Mouse (Mus musculus) kidney, embryonic 14.5 days (tissue): ENCODE measurements at regions not wholly inside any gene's neighbourhood (a gene's known extent, or its start where the extent isn't known, plus 50 kb on each side); places are given as distances from the start of the nearest gene placed in this dataset.

ENCODE experiments used
- ATAC-seq: fragments of 200-750 bp; cut with Nextera tagmentation; 2 replicates; pipeline ENCODE4 v1.8.0; 2017; ENCODE audit warnings: moderate number of reproducible peaks, mild to moderate bottlenecking, moderate TSS enrichment, moderate library complexity; ENCODE audit not compliant: low FRiP score, low TSS enrichment
- H3K27ac ChIP-seq: fragments of 300-500 bp; sonication (generic); 2 replicates; pipeline ENCODE4 v1.5.1; 2014; ENCODE audit warnings: low read depth, mild to moderate bottlenecking, low read length, moderate library complexity, mixed read lengths
- H3K27me3 ChIP-seq: fragments of 300-500 bp; sonication (generic); 2 replicates; pipeline ENCODE4 v1.6.1; 2014; ENCODE audit warnings: mild to moderate bottlenecking, low read length; ENCODE audit not compliant: control insufficient read depth, insufficient read depth
- H3K36me3 ChIP-seq: fragments of 300-500 bp; sonication (generic); 2 replicates; pipeline ENCODE4 v1.6.1; 2014; ENCODE audit warnings: low read length, mixed read lengths; ENCODE audit not compliant: control insufficient read depth, insufficient read depth
- H3K4me1 ChIP-seq: fragments of 300-500 bp; sonication (generic); 2 replicates; pipeline ENCODE4 v1.6.1; 2014; ENCODE audit warnings: low read length, mixed read lengths; ENCODE audit not compliant: control insufficient read depth, insufficient read depth
- H3K4me2 ChIP-seq: fragments of 300-500 bp; sonication (generic); replicated peaks from 2 replicates; pipeline ENCODE4 v1.6.1; 2014; ENCODE audit warnings: low read depth, mild to moderate bottlenecking, low read length
- H3K4me3 ChIP-seq: fragments of 300-500 bp; sonication (generic); 2 replicates; pipeline ENCODE4 v1.5.1; 2014; ENCODE audit warnings: mild to moderate bottlenecking, low read length
- H3K9ac ChIP-seq: fragments of 300-500 bp; sonication (generic); 2 replicates; pipeline ENCODE4 v1.6.1; 2014; ENCODE audit warnings: low read depth, mild to moderate bottlenecking, low read length, moderate library complexity
- H3K9me3 ChIP-seq: fragments of 300-500 bp; sonication (generic); 2 replicates; pipeline ENCODE4 v1.6.1; 2016; ENCODE audit warnings: low read length; ENCODE audit not compliant: control insufficient read depth
- WGBS: fragments of 180-500 bp; shearing (Covaris S2); extraction: QIAGEN DNeasy Blood & Tissue Kit; methylation state at CpG from one replicate; pipeline ENCODE4 v1.1.7; 2014; 5-methylcytosine and 5-hydroxymethylcytosine counted together

DNA sequence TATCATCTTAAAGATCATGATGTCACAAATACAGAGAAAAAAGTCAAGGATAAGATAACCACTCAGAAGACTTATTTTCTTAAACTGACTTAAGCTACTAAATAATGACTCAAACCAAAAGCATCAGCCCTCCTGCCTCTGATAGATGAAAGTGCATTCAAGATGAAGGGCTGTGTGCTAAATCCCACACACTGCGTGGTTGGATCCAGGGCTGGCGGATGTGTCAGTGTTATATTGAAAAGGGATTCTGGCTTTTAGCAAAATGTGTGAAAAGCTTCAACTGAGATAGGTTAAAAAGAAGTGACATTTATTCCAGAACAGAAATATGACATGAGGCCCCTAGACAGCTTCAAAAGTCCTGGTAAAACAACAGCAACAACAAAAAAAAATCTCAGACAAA is 245.7 kb upstream of the Sphkap start:
- Histone ChIP-seq H3K36me3 (no peaks in the 10 kb centered on the region), H3K4me2 (no peak overlapping the region), H3K4me3 (no peak overlapping the region), H3K9me3 (no peaks in the 10 kb centered on the region), H3K4me1 (no peaks in the 10 kb centered on the region), H3K27ac (no peak overlapping the region), H3K27me3 (no peaks in the 10 kb centered on the region), H3K9ac (no peak overlapping the region)
- WGBS = 94% methylated on average over 2 of the region's 2 CpGs
- ATAC-seq = no peak

DNA sequence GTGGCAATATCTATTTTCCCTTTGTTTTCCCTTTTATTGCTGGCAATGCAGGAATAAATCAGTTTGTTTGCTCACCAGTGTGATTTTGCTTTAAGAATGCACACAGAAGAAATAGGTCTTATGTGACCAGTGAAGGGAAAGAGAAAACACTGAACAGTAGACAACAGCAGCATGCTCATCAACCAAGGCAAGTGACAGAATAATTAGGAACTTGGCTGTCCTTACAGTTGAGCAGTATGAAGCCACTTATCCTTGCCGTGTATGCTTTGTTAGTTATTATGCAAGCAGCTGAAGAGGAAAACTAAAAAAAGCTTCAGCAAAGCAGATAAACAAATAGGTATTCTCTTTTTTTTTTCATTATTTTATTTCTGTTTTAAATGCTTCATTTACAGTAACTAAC is 237.6 kb upstream of the Sphkap start:
- WGBS = 87% methylated on average over 1 of the region's 1 CpGs
- no peak for ATAC-seq
- no peaks in the 10 kb centered on the region for H3K4me1 ChIP-seq
- no peak overlapping the region for H3K9ac ChIP-seq
- H3K9me3 ChIP-seq = no peaks in the 10 kb centered on the region
- no peaks in the 10 kb centered on the region for H3K36me3 ChIP-seq
- no peak overlapping the region for H3K27ac ChIP-seq
- H3K4me3 ChIP-seq = no peak overlapping the region
- H3K27me3 ChIP-seq = no peaks in the 10 kb centered on the region
- no peak overlapping the region for H3K4me2 ChIP-seq

DNA sequence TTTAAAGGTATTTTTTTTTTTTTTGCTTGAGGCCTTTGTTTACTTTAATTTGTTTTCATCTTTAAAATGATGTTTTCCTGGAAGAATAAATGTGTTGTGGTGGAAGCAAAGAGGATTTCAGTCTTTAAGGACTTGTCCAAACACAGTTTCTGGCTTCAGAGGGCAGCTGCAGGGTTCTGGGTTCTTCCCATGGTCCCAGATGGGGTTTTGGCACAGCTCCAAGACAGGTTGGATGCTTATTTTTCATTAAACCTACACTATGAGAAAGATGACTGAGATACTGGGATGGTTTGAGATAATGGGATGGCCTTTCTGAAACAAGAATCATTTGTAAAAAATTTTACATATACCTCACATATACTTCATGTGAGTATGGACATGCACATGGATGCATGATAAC is 234.7 kb upstream of the Sphkap start:
- H3K4me2 ChIP-seq = no peak overlapping the region
- no peaks in the 10 kb centered on the region for H3K27me3 ChIP-seq
- no peaks in the 10 kb centered on the region for H3K9me3 ChIP-seq
- H3K4me3 ChIP-seq = no peak overlapping the region
- H3K27ac ChIP-seq = no peak overlapping the region
- no peak for ATAC-seq
- no peak overlapping the region for H3K9ac ChIP-seq
- H3K4me1 ChIP-seq = no peaks in the 10 kb centered on the region
- no peaks in the 10 kb centered on the region for H3K36me3 ChIP-seq

GRCm38 (mm10) chr1:83636051-83636450 is 228.1 kb upstream of the Sphkap start:
- H3K27ac ChIP-seq = no peak overlapping the region
- ATAC-seq = no peak
- H3K4me3 ChIP-seq = no peak overlapping the region
- H3K9me3 ChIP-seq = no peaks in the 10 kb centered on the region
- H3K4me1 ChIP-seq = no peaks in the 10 kb centered on the region
- no peak overlapping the region for H3K9ac ChIP-seq
- 66% methylated on average over 3 of the region's 3 CpGs for WGBS
- no peaks in the 10 kb centered on the region for H3K36me3 ChIP-seq
- no peaks in the 10 kb centered on the region for H3K27me3 ChIP-seq
- H3K4me2 ChIP-seq = no peak overlapping the region

DNA sequence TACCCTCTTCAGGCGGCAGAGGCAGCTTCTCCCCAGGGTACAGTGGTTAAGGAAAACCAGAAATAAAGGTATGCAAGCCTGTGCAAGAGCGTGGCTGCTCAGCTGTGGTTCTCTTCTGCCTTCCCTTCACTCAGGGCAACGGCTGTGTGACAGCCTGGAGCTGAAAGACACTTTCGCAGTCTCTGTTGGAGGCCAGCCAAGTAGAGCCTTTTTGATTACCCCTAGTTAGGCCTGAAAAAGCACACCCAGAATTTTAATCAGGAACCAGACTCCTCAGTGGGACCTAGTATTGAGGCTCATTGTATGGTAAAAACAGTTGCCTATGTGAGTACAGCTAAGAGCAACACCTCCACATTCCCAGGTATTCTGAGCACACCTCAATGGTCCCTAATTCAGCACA is 223.8 kb upstream of the Sphkap start:
- Histone ChIP-seq H3K4me1 (no peaks in the 10 kb centered on the region), H3K27ac (no peak overlapping the region), H3K4me2 (no peak overlapping the region), H3K9ac (no peak overlapping the region), H3K36me3 (no peaks in the 10 kb centered on the region), H3K27me3 (no peaks in the 10 kb centered on the region), H3K9me3 (no peaks in the 10 kb centered on the region), H3K4me3 (no peak overlapping the region)
- WGBS = 53% methylated on average over 4 of the region's 4 CpGs
- ATAC-seq = no peak

GRCm38 (mm10) chr1:83631394-83631793 is 223.4 kb upstream of the Sphkap start:
- Histone ChIP-seq H3K4me3 (no peak overlapping the region), H3K27me3 (no peaks in the 10 kb centered on the region), H3K9ac (no peak overlapping the region), H3K27ac (no peak overlapping the region), H3K4me1 (no peaks in the 10 kb centered on the region), H3K4me2 (no peak overlapping the region), H3K36me3 (no peaks in the 10 kb centered on the region), H3K9me3 (no peaks in the 10 kb centered on the region)
- no peak for ATAC-seq
- WGBS = 76% methylated on average over 7 of the region's 7 CpGs

GRCm38 (mm10) chr1:83587258-83587657 is 179.3 kb upstream of the Sphkap start:
- no peak overlapping the region for H3K9ac ChIP-seq
- H3K27me3 ChIP-seq = no peaks in the 10 kb centered on the region
- no peak overlapping the region for H3K4me3 ChIP-seq
- H3K9me3 ChIP-seq = no peaks in the 10 kb centered on the region
- no peak overlapping the region for H3K4me2 ChIP-seq
- no peaks in the 10 kb centered on the region for H3K36me3 ChIP-seq
- ATAC-seq = no peak
- no peak overlapping the region for H3K27ac ChIP-seq
- H3K4me1 ChIP-seq = no peaks in the 10 kb centered on the region
- 86% methylated on average over 1 of the region's 1 CpGs for WGBS

GRCm38 (mm10) chr1:83583041-83583440 is 175.0 kb upstream of the Sphkap start:
- Histone ChIP-seq H3K9ac (no peak overlapping the region), H3K36me3 (no peaks in the 10 kb centered on the region), H3K9me3 (no peaks in the 10 kb centered on the region), H3K27me3 (no peaks in the 10 kb centered on the region), H3K27ac (no peak overlapping the region), H3K4me2 (no peak overlapping the region), H3K4me1 (no peaks in the 10 kb centered on the region), H3K4me3 (no peak overlapping the region)
- WGBS = 89% methylated on average over 4 of the region's 4 CpGs
- ATAC-seq = no peak

DNA sequence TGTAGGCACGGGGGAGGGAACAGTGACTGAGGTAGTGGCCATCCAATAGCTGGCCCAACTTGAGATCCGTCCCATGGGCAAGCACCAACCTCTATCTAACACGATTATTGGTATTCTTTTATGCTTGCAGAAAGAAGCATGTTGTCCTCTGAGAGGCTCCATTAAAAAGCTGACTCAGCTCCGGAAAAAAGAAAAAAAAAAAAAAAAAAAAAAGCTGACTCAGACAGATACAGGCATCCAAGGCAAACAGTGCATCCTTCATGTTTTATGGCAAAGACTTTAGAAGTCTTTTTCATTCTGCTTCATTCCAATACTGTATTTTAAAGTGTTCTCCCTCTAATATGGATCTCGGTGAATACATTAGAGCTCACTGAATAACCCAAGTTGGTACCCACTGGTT is 162.0 kb upstream of the Sphkap start:
- no peak for ATAC-seq
- H3K9me3 ChIP-seq = no peaks in the 10 kb centered on the region
- no peaks in the 10 kb centered on the region for H3K4me1 ChIP-seq
- no peaks in the 10 kb centered on the region for H3K36me3 ChIP-seq
- H3K27me3 ChIP-seq = no peaks in the 10 kb centered on the region
- H3K9ac ChIP-seq = no peak overlapping the region
- H3K4me2 ChIP-seq = no peak overlapping the region
- WGBS = 89% methylated on average over 5 of the region's 5 CpGs
- no peak overlapping the region for H3K27ac ChIP-seq
- H3K4me3 ChIP-seq = no peak overlapping the region

- ATAC-seq = no peak
- WGBS = 77% methylated on average over 1 of the region's 1 CpGs
- Histone ChIP-seq H3K4me2 (no peak overlapping the region), H3K9me3 (no peaks in the 10 kb centered on the region), H3K27me3 (no peaks in the 10 kb centered on the region), H3K9ac (no peak overlapping the region), H3K4me1 (no peaks in the 10 kb centered on the region), H3K4me3 (no peak overlapping the region), H3K36me3 (no peaks in the 10 kb centered on the region), H3K27ac (no peak overlapping the region)
Measured at GRCm38 (mm10) chr1:83568746-83569145, 160.7 kb upstream of the Sphkap start.
